Mouse (Mus musculus): Measurements from ENCODE around the gene Olfr1414. TPM values are rescaled to one million over a fixed set of nuclear protein-coding genes. Genes with fewer than 3 reads are reported as not detected.

Gene Olfr1414
- not detected in 4 replicates for total RNA-seq (2023; ENCODE audit: inconsistent age)

DNA sequence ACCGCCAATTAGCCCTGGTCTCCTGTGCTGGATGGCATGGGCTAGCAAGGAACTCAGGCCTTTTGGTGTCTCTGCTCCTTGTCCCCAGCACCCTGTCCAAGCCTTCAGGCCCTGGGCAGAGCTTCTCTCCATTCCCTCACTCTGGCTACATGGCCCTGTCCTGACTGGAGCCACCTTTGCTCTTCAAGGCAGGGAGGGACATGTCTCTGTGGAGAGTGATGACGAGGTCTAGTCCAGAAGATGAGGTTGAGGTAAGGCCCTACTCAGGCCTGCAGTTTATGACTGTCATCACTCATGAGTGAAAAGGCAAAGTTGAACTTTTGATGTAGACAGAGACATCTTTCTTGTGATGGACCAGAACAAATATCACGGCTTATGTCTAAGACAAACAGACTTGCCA lies at the start of gene Olfr1414:
Gene Olfr1414, minus strand, starts transcription at position 101 of the 400 bp plus-strand sequence.

DNA sequence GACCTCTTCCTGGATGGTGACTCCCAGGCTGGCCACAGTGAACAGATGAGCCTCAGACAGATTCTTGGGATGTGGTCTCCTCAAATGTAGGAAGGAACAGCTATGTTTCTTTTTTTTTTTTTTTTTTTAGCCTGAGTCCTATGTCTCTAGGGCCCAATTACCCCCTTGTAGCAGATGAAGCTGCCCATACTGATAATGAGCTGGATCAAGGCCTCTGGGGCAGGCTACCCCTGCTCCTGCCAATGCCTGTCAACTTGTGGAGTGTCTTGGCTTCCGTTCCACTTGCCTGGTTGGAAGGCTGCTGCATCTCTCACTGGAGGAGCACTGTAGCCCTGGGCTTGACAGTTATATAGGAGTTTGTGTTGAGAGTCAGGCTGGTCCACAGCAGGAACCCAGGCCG lies 22.5 kb downstream of the Olfr1414 start, which contains the start of gene Olfr1415:
Gene Olfr1415, minus strand, starts transcription at position 101 of the 400 bp plus-strand sequence.

DNA sequence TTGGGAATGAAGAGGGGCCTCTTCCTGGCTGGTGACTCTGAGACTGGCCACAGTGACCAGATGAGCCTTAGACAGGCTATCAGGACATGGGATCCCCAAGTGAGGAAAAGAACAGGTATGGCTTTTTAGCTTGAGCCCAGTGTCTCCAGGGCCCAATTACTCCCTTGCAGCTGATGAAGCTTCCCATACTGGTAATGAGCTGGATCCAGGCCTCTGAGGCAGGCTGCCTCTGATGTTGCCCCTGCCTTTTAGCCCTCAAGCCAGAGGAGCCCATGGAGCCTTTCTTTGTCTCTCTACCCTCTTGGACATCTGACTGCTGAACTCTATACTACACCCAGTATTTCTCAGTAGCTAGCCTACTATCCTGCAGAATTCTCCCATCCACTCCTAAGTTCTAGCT lies 33.4 kb downstream of the Olfr1414 start, which contains the start of gene Olfr1416:
Gene Olfr1416, minus strand, starts transcription at position 101 of the 400 bp plus-strand sequence.

DNA sequence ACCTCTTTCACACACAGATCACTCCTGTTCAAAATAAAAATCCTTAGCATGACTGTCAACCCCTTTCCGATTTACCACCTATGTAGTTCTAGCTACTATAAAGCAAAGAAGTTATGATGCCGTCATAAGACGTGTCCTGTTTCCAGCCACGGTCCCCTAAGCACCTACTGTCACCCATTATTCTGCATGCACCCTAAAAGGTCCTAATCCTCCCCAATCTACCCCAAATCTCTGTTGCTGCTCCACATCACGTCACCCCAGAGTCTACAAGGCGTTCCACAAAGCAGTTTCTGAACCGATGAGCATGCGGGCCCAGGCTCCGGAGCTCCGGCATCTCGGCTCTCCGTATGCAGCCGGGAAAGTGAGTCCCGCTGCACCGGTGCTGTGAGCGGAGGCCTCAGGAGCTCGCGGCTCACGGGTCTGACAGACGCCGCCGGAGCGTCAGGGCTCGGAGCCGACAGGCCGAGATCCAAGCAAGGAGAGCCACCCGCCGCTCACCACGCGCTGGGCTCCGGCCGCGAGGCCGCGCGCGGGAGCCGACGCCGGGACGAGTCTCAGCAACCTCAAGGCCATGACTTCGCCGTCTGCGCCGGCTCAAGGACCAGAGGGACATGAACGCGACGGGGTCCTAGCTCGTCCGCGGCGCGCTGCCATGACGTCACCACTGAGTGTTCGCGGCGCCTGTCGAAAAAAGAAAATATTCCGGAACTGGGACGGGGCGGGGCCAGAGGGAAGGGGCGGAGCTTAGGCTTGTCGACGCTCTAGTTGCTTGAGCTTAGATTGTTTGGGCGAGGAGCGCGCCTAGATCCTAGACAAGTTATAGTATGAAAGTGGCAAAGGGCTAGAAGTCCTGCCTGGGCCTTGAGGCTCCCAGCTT lies 45.1 kb downstream of the Olfr1414 start, which contains the start of gene Ndufa10:
Gene Ndufa10, minus strand, starts transcription at position 696 of the 877 bp plus-strand sequence.

Other genes with a start within 250 kb of the Olfr1414 start
- 90.6 to 141 TPM (median 102 TPM) in 4 replicates for gene Ndufa10, start 44.8 kb downstream of the Olfr1414 start, total RNA-seq (2023; ENCODE audit: inconsistent age)
- not detected in 4 replicates for gene Olfr1416, start 33.5 kb downstream of the Olfr1414 start, total RNA-seq (2023; ENCODE audit: inconsistent age)
- gene Olfr1415, start 22.6 kb downstream of the Olfr1414 start, total RNA-seq (2023; ENCODE audit: inconsistent age), result not detected in 4 replicates
- gene Olfr1413, start 52.7 kb upstream of the Olfr1414 start, total RNA-seq (2023; ENCODE audit: inconsistent age), result not detected in 4 replicates
- gene Olfr1412, start 67.1 kb upstream of the Olfr1414 start, total RNA-seq (2023; ENCODE audit: inconsistent age), result not detected in 4 replicates
- gene Olfr1411, start 75.8 kb upstream of the Olfr1414 start, total RNA-seq (2023; ENCODE audit: inconsistent age), result not detected in 4 replicates
- gene Olfr1410, start 87.1 kb upstream of the Olfr1414 start, total RNA-seq (2023; ENCODE audit: inconsistent age), result not detected in 4 replicates
- not detected in 4 replicates for gene Olfr12, start 99.1 kb upstream of the Olfr1414 start, total RNA-seq (2023; ENCODE audit: inconsistent age)
- 61.9 to 83.1 TPM (median 76.2 TPM) in 4 replicates for gene Cops9, start 123.3 kb upstream of the Olfr1414 start, total RNA-seq (2023; ENCODE audit: inconsistent age)
- gene Otos, start 130.2 kb upstream of the Olfr1414 start, total RNA-seq (2023; ENCODE audit: inconsistent age), result not detected in 4 replicates

Measured in B cell, adult (primary cell).